Mouse (Mus musculus): Measurements from ENCODE around the gene Pnliprp2. TPM values are rescaled to one million over a fixed set of nuclear protein-coding genes. Genes with fewer than 3 reads are reported as not detected.
A peak's percentile ranks its signal among the peaks of the same experiment; 100 is the strongest.

Gene Pnliprp2
- polyA plus RNA-seq, 1 experiment, result not detected

DNA sequence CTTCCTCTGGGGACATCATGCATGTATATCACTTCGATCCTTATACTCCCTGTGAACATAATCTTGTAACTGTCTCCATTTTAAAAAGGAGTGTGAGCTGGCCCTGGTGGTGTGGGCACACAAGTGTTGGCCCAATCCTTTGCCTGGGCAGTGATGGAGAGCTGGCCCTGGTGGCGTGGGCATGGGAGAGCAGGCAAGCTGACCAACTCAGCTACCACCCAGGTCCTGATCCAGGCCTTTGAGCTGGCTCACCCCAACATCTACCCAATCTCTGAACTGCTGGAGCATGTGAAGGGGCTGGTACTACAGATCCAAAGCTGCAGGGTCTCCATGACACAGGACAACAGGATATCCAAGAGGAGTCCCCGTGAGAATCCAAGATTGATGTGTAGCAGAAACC is 63.8 kb downstream of the Pnliprp2 start:
- peaks cover 4% of the 10 kb centered on the region for H3K36me3 ChIP-seq (ENCODE audit: control insufficient read depth, insufficient read depth)
- H3K79me2 ChIP-seq (ENCODE audit: control insufficient read depth, insufficient read depth), result no peaks in the 10 kb centered on the region
- H3K4me3 ChIP-seq, result no peak overlapping the region
- no peak overlapping the region for H3ac ChIP-seq (ENCODE audit: control insufficient read depth, insufficient read length)
- H3K4me2 ChIP-seq (ENCODE audit: low read depth), result peak overlapping the region; percentile 24
- H3K27me3 ChIP-seq (ENCODE audit: control insufficient read depth, insufficient read depth, insufficient read length), result no peaks in the 10 kb centered on the region
- no peak for TF ChIP-seq SRF (IDR thresholded peaks at IDR 0.05; ENCODE audit: control insufficient read depth, insufficient read length, low read depth)
- no peak for TF ChIP-seq REST (IDR thresholded peaks at IDR 0.05; ENCODE audit: insufficient read depth, insufficient read length)
- TF ChIP-seq CEBPB (IDR thresholded peaks at IDR 0.05; ENCODE audit: insufficient read depth, poor library complexity, severe bottlenecking), result no peak
- TF ChIP-seq POLR2A (IDR thresholded peaks at IDR 0.05; ENCODE audit: insufficient read length, low read depth), result no peak
- no peak for TF ChIP-seq MYOD1 (IDR thresholded peaks at IDR 0.05; ENCODE audit: control insufficient read depth in 1 of 3, insufficient read length in 2 of 3, low read depth in 2 of 3)
- no peak for TF ChIP-seq USF1 (IDR thresholded peaks at IDR 0.05; ENCODE audit: low read depth)
- TF ChIP-seq MAX (IDR thresholded peaks at IDR 0.05; ENCODE audit: low read depth), result no peak
- TF ChIP-seq TCF12 (IDR thresholded peaks at IDR 0.05; ENCODE audit: insufficient read depth, poor library complexity, severe bottlenecking), result no peak
- no peak for TF ChIP-seq MYOG (IDR thresholded peaks at IDR 0.05; ENCODE audit: control insufficient read depth in 1 of 3, insufficient read depth in 1 of 3, insufficient read length in 2 of 3, low read depth in 2 of 3)

DNA sequence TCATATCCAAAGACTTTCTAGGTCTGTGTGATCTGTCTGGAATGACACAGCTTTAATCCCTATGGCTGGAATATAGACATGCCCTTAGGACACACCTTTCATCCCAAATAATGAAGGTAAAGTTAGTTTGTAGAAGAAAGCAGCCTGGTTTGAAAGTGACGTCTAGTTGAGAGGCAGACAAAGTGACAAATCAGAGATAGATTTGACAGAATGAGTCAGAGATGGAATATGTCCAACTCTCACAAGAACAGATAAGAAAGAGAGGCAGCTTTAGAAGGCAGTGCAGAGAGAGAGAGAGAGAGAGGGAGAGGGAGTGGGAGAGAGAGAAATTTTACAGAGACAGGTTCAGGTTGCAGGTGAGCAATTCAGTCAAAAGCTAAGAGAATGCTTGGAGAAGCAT is 64.8 kb downstream of the Pnliprp2 start:
- TF ChIP-seq MYOD1 (IDR thresholded peaks at IDR 0.05; ENCODE audit: control insufficient read depth in 1 of 3, insufficient read length in 2 of 3, low read depth in 2 of 3) (no peak), USF1 (IDR thresholded peaks at IDR 0.05; ENCODE audit: low read depth) (no peak), TCF3 (IDR thresholded peaks at IDR 0.05; ENCODE audit: insufficient read length, low read depth) (no peak), TCF12 (IDR thresholded peaks at IDR 0.05; ENCODE audit: insufficient read depth, poor library complexity, severe bottlenecking) (no peak), POLR2A (IDR thresholded peaks at IDR 0.05; ENCODE audit: insufficient read length, low read depth) (no peak), REST (IDR thresholded peaks at IDR 0.05; ENCODE audit: insufficient read depth, insufficient read length) (no peak), MYOG (IDR thresholded peaks at IDR 0.05; ENCODE audit: control insufficient read depth in 1 of 3, insufficient read depth in 1 of 3, insufficient read length in 2 of 3, low read depth in 2 of 3) (no peak), MAX (IDR thresholded peaks at IDR 0.05; ENCODE audit: low read depth) (no peak), SRF (IDR thresholded peaks at IDR 0.05; ENCODE audit: control insufficient read depth, insufficient read length, low read depth) (no peak), E2F4 (IDR thresholded peaks at IDR 0.05; ENCODE audit: insufficient read depth) (no peak), CEBPB (IDR thresholded peaks at IDR 0.05; ENCODE audit: insufficient read depth, poor library complexity, severe bottlenecking) (no peak), POLR2AphosphoS2 (IDR thresholded peaks at IDR 0.05; ENCODE audit: insufficient read length, low read depth) (no peak)
- peaks cover 4% of the 10 kb centered on the region for H3K36me3 ChIP-seq (ENCODE audit: control insufficient read depth, insufficient read depth)
- H3K27me3 ChIP-seq (ENCODE audit: control insufficient read depth, insufficient read depth, insufficient read length), result no peaks in the 10 kb centered on the region
- no peak overlapping the region for H3ac ChIP-seq (ENCODE audit: control insufficient read depth, insufficient read length)
- no peak overlapping the region for H3K4me3 ChIP-seq
- no peaks in the 10 kb centered on the region for H3K79me2 ChIP-seq (ENCODE audit: control insufficient read depth, insufficient read depth)
- no peak overlapping the region for H3K4me2 ChIP-seq (ENCODE audit: low read depth)

Other genes with a start within 250 kb of the Pnliprp2 start
- not detected for gene Ccdc172, start 247.7 kb upstream of the Pnliprp2 start, polyA plus RNA-seq (2012; fragmentation: generic; extraction: Trizol)
- gene Pnlip, start 107.2 kb upstream of the Pnliprp2 start, polyA plus RNA-seq (2012; fragmentation: generic; extraction: Trizol), result not detected
- gene Pnliprp1, start 30.8 kb upstream of the Pnliprp2 start, polyA plus RNA-seq (2012; fragmentation: generic; extraction: Trizol), result not detected
- gene 1700019N19Rik, start 34.7 kb downstream of the Pnliprp2 start, polyA plus RNA-seq (2012; fragmentation: generic; extraction: Trizol), result not detected
- 0.13 TPM for gene Eno4, start 183.7 kb downstream of the Pnliprp2 start, polyA plus RNA-seq (2012; fragmentation: generic; extraction: Trizol)
- 6.6 TPM for gene Hspa12a, start 183.9 kb downstream of the Pnliprp2 start, polyA plus RNA-seq (2012; fragmentation: generic; extraction: Trizol)